Mouse (Mus musculus) hindbrain, embryonic 14.5 days (tissue): Measurements from ENCODE around the gene Srgap1. TPM values are rescaled to one million over a fixed set of nuclear protein-coding genes. Genes with fewer than 3 reads are reported as not detected.

Experiments used
- ATAC-seq: fragments of 200-750 bp; cut with Nextera tagmentation; 2 replicates; pipeline ENCODE4 v1.8.0; 2017; ENCODE audit warnings: moderate number of reproducible peaks, mild to moderate bottlenecking, moderate TSS enrichment, moderate library complexity; ENCODE audit not compliant: low FRiP score
- DNase-seq: peaks from one replicate; pipeline ENCODE4 v3.0.0-alpha.2; 2015; ENCODE audit warnings: low spot score
- H3K27ac ChIP-seq: fragments of 300-500 bp; sonication (generic); 2 replicates; pipeline ENCODE4 v1.5.1; 2014; ENCODE audit warnings: mild to moderate bottlenecking, moderate library complexity
- H3K27me3 ChIP-seq: fragments of 300-500 bp; sonication (generic); 2 replicates; pipeline ENCODE4 v1.6.1; 2014; ENCODE audit warnings: mild to moderate bottlenecking, low read length, mixed read lengths; ENCODE audit not compliant: control insufficient read depth, insufficient read depth
- H3K36me3 ChIP-seq: fragments of 300-500 bp; sonication (generic); replicated peaks from 2 replicates; pipeline ENCODE4 v1.6.1; 2014; ENCODE audit not compliant: control insufficient read depth, insufficient read depth
- H3K4me1 ChIP-seq: fragments of 300-500 bp; sonication (generic); replicated peaks from 2 replicates; pipeline ENCODE4 v1.6.1; 2014; ENCODE audit warnings: antibody characterized with exemption, low read length, mixed read lengths; ENCODE audit not compliant: control insufficient read depth, insufficient read depth
- H3K4me2 ChIP-seq: fragments of 300-500 bp; sonication (generic); replicated peaks from 2 replicates; pipeline ENCODE4 v1.6.1; 2014; ENCODE audit warnings: mild to moderate bottlenecking, moderate library complexity
- H3K4me3 ChIP-seq: fragments of 300-500 bp; sonication (generic); replicated peaks from 2 replicates; pipeline ENCODE4 v1.5.1; 2014; ENCODE audit warnings: mild to moderate bottlenecking, low read length
- H3K9ac ChIP-seq: fragments of 300-500 bp; sonication (generic); 2 replicates; pipeline ENCODE4 v1.6.1; 2014
- H3K9me3 ChIP-seq: fragments of 300-500 bp; sonication (generic); 2 replicates; pipeline ENCODE4 v1.6.1; 2016; ENCODE audit warnings: low read length; ENCODE audit not compliant: control insufficient read depth
- WGBS: fragments of 180-500 bp; shearing (Covaris S2); extraction: QIAGEN DNeasy Blood & Tissue Kit; methylation state at CpG from one replicate; pipeline ENCODE4 v1.1.7; 2014; 5-methylcytosine and 5-hydroxymethylcytosine counted together
- polyA plus RNA-seq: library from polyadenylated mRNA; unstranded; fragments of >200 nt; fragmentation: Nextera tagmentation; extraction: Ambion mirVana; gene quantifications from 2 replicates; pipeline ENCODE4 v1.2.1, GENCODE M21; 2014

Srgap1 gene
- polyA plus RNA-seq, 1 experiment from 2014 or later, result 34.6 TPM

DNA sequence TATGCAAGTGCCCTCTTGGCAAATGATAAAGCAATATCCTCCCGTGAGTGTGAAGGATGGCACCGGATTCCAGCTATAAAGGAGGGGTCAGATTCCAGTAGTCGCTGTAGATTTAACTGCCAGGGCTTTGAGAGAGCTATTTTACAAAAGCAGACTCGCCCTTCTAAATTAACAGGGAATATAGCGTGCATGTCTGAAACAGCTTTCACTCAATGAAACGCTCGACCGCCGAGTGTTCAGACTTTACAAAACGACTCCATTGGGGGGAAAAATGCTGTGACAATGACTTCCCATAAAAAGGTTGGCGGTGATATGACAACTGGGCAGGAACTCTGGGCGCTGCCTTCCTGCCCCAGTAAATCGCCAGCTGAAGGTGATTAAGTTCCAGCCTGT lies 608 bp downstream of the Srgap1 start:
- Histone ChIP-seq H3K4me1 (peaks cover 28% of the 10 kb centered on the region), H3K27me3 (no peaks in the 10 kb centered on the region), H3K36me3 (peaks cover 9% of the 10 kb centered on the region; the same call in 1 of the 2 replicates), H3K4me2 (peak overlapping the region; percentile 67), H3K27ac (peak overlapping the region; percentile 92), H3K9ac (peak overlapping the region; percentile 89), H3K4me3 (peak overlapping the region; percentile 76), H3K9me3 (no peaks in the 10 kb centered on the region)
- ATAC-seq (no peak), DNase-seq (no peak)
- WGBS, result 0% methylated on average over 13 of the region's 13 CpGs

DNA sequence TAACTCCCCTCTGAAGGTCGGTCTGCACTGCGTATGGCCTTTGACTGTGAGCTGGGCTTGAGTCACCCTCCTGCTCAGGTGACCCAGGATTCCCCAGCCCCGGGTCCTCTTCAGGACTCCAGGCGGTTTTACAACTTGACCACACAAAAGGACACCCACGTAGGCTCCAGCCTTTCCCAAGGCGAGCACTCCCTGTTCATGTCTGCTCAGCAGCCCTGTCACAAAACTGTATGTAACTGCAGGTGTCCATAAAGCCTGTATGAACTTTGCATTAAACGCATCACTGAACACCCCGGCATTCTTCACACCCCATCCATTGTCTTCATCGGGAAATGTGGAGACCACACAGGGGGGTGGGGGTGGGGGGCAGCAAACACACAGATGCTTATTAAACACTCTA lies 1.2 kb downstream of the Srgap1 start:
- H3K36me3 ChIP-seq, result peaks cover 9% of the 10 kb centered on the region; the same call in 1 of the 2 replicates
- WGBS, result 4% methylated on average over 9 of the region's 9 CpGs
- H3K9me3 ChIP-seq, result no peaks in the 10 kb centered on the region
- ATAC-seq (peak; percentile 18; the same call in 1 of the 2 replicates), DNase-seq (no peak)
- peak overlapping the region; percentile 67 for H3K4me2 ChIP-seq
- H3K4me3 ChIP-seq, result peak overlapping the region; percentile 76
- no peaks in the 10 kb centered on the region for H3K27me3 ChIP-seq
- H3K27ac ChIP-seq, result peak overlapping the region; percentile 92
- H3K9ac ChIP-seq, result peak overlapping the region; percentile 89
- H3K4me1 ChIP-seq, result peaks cover 28% of the 10 kb centered on the region

DNA sequence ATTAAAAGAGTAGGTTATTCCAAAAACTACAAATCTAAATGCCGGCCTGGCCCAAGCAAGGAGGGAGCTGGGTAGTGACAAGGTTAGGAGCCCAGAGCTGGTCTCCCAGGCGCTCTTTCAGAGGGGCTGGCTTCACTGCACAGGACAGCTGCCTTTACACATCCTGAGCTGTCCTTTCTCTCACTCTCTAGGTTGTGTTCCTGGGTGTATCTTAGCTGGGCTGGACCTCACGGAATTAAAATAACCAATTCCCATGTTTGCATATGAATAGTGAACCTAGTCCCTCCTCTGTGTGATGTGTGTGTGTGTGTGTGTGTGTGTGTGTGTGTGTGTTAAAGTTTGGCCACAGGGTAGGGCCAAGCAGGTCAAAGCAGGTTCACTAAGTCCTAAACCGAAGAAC lies 2.2 kb downstream of the Srgap1 start:
- Histone ChIP-seq H3K27me3 (no peaks in the 10 kb centered on the region), H3K9me3 (peaks cover 3% of the 10 kb centered on the region; the same call in 1 of the 2 replicates), H3K36me3 (peaks cover 9% of the 10 kb centered on the region; the same call in 1 of the 2 replicates), H3K9ac (peak overlapping the region; percentile 89), H3K4me2 (peak overlapping the region; percentile 67), H3K27ac (peak overlapping the region; percentile 92), H3K4me3 (peak overlapping the region; percentile 76), H3K4me1 (peaks cover 28% of the 10 kb centered on the region)
- ATAC-seq, result no peak
- DNase-seq, result no peak
- 44% methylated on average over 4 of the region's 4 CpGs for WGBS

DNA sequence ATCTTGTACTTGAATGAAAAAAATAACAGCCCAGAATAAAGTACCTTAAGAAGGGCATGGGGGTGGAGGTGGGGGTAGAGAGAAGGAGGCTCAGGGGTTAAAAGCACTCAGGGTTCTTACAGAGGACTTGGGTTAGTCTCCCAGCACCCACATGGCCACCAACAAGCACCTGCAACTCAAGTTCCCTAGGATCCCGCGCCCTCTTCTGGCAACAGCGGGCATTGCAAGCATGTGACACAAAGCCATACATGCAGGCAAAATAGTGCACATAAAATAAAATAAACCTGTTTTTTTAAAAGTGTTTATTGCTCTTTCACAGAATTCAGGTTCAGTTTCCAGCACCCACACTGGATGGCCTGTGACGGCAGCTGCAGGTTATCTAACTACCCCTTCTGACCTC lies 6.7 kb downstream of the Srgap1 start:
- H3K4me1 ChIP-seq, result peaks cover 21% of the 10 kb centered on the region
- no peak overlapping the region for H3K9ac ChIP-seq
- no peak for ATAC-seq
- DNase-seq, result no peak
- H3K36me3 ChIP-seq, result peaks cover 17% of the 10 kb centered on the region; the same call in 1 of the 2 replicates
- no peak overlapping the region for H3K4me3 ChIP-seq
- peaks cover 3% of the 10 kb centered on the region; the same call in 1 of the 2 replicates for H3K9me3 ChIP-seq
- no peak overlapping the region for H3K27ac ChIP-seq
- H3K4me2 ChIP-seq, result no peak overlapping the region
- no peaks in the 10 kb centered on the region for H3K27me3 ChIP-seq
- WGBS, result 41% methylated on average over 4 of the region's 4 CpGs

DNA sequence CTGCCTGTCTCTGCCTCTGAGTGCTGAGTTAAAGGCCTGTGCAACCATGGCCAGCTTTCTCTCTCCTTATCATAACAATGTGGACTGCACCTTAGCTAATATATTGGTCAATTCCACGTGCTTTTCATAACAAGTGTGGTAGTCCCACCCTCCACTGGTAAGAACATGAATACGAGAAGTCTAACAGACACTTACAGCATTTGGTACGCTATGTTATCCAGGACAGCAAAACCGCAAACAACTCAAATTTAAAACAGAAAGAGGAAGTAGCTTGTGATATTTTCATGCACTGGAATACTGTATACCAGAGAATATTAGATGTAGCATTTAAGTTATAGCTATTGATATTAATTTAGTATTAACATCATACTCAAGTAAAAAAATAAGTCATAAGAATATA lies 7.5 kb downstream of the Srgap1 start:
- no peak overlapping the region for H3K4me2 ChIP-seq
- ATAC-seq, result no peak
- no peaks in the 10 kb centered on the region for H3K27me3 ChIP-seq
- no peak for DNase-seq
- 91% methylated on average over 4 of the region's 4 CpGs for whole genome bisulfite sequencing
- H3K4me3 ChIP-seq, result no peak overlapping the region
- peaks cover 17% of the 10 kb centered on the region; the same call in 1 of the 2 replicates for H3K36me3 ChIP-seq
- H3K4me1 ChIP-seq, result peaks cover 17% of the 10 kb centered on the region
- no peak overlapping the region for H3K9ac ChIP-seq
- H3K27ac ChIP-seq, result no peak overlapping the region
- peaks cover 3% of the 10 kb centered on the region; the same call in 1 of the 2 replicates for H3K9me3 ChIP-seq

DNA sequence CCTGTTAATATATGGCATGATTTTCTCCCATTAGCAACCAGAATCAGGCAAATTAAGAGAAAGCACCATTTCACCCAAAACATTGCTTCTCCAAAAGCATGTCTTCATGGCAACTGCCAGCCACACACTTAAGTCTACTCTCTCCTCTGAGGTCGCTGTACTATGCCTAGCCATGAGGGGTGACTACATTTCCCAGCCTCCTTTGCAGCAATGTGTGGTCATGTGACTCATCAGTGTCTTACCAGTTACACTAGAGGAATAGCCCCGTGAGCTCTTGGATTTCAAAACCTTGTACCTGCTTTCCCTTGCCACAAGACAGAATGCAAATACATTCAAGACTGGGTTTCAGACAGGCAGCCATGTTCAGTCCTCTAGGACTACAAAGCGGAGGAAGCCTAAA lies 8.6 kb downstream of the Srgap1 start:
- ATAC-seq (peak; percentile 73; the same call in 1 of the 2 replicates), DNase-seq (no peak)
- H3K36me3 ChIP-seq, result peaks cover 17% of the 10 kb centered on the region; the same call in 1 of the 2 replicates
- 53% methylated on average over 3 of the region's 3 CpGs for WGBS
- H3K9me3 ChIP-seq, result peaks cover 3% of the 10 kb centered on the region; the same call in 1 of the 2 replicates
- no peak overlapping the region for H3K9ac ChIP-seq
- no peaks in the 10 kb centered on the region for H3K27me3 ChIP-seq
- H3K4me1 ChIP-seq, result peaks cover 8% of the 10 kb centered on the region; the same call in 1 of the 2 replicates
- no peak overlapping the region for H3K4me2 ChIP-seq
- no peak overlapping the region for H3K27ac ChIP-seq
- no peak overlapping the region for H3K4me3 ChIP-seq

DNA sequence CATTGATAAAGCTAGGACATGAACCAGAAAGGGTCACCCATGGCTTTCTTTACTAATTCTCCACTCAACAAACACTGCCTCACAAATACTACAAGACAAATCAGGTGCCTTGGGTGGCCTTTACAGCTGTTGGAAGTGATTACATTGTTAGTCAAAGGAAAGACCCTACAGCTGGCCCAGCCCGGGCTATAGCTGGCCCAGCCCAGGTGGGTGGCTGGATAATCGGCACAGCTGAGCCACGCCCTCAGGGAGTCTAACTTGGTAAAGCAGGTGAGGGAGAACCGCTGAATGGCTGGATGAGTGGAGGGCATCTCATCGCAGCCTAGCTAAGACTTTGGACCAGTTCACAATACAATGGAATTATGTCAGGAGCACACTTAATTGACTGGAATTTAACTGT lies 13.8 kb downstream of the Srgap1 start:
- Histone ChIP-seq H3K4me3 (no peak overlapping the region), H3K27ac (no peak overlapping the region), H3K4me2 (no peak overlapping the region), H3K9me3 (no peaks in the 10 kb centered on the region; the same call in 1 of the 2 replicates), H3K27me3 (no peaks in the 10 kb centered on the region), H3K36me3 (0 out of 2 replicates have a peak, but pooled peaks cover 8% of the 10 kb centered on the region), H3K4me1 (no peaks in the 10 kb centered on the region), H3K9ac (no peak overlapping the region)
- ATAC-seq, result no peak
- 78% methylated on average over 5 of the region's 5 CpGs for WGBS
- no peak for DNase-seq

DNA sequence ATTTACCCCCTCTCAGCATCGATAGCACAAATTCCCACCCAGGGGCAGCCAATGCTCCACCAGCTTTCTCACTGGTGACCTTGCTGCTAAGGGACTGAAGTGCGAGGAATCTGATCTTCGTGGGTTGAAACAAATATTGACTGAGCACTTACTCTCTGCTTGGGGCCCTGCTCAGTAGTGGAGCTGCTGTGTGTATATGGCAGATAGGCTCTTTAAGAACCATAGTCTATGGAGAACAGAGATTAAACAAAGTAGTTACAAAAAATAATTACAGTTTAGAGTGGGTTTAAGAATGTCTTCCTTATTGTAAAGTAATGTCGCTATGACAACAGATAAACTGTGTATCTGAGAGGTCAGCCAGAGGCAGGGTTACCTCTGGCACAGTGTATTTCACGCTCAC lies 16.7 kb downstream of the Srgap1 start:
- H3K4me1 ChIP-seq, result no peaks in the 10 kb centered on the region
- no peak overlapping the region for H3K4me3 ChIP-seq
- H3K9me3 ChIP-seq, result no peaks in the 10 kb centered on the region; the same call in 1 of the 2 replicates
- no peak overlapping the region for H3K4me2 ChIP-seq
- H3K9ac ChIP-seq, result no peak overlapping the region
- no peaks in the 10 kb centered on the region for H3K36me3 ChIP-seq
- WGBS, result 84% methylated on average over 5 of the region's 5 CpGs
- no peak for ATAC-seq
- H3K27me3 ChIP-seq, result no peaks in the 10 kb centered on the region
- DNase-seq, result no peak
- H3K27ac ChIP-seq, result no peak overlapping the region

DNA sequence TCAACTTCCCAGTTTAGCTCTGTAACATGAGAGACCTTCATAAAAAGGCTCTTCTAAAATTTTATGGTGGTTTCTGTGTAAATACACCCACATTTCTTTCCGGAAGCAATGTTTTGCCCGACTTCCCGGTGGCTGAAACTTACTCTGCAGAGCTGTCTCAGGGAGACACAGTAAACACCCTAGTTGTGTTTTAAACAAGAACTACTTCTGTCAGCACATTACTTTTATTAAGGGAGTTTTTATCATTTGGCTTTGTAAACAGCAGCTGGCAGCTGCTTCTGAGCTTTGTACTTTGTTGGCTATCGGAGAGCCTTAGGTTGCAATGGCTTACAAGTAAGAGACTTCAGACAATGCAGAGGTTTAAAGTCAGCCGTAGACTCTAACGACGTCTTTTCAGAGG lies 17.4 kb downstream of the Srgap1 start:
- no peak overlapping the region for H3K9ac ChIP-seq
- H3K9me3 ChIP-seq, result no peaks in the 10 kb centered on the region; the same call in 1 of the 2 replicates
- no peak overlapping the region for H3K4me2 ChIP-seq
- no peaks in the 10 kb centered on the region for H3K4me1 ChIP-seq
- no peaks in the 10 kb centered on the region for H3K36me3 ChIP-seq
- ATAC-seq (no peak), DNase-seq (no peak)
- WGBS, result 83% methylated on average over 7 of the region's 7 CpGs
- H3K27me3 ChIP-seq, result no peaks in the 10 kb centered on the region
- H3K27ac ChIP-seq, result no peak overlapping the region
- no peak overlapping the region for H3K4me3 ChIP-seq

DNA sequence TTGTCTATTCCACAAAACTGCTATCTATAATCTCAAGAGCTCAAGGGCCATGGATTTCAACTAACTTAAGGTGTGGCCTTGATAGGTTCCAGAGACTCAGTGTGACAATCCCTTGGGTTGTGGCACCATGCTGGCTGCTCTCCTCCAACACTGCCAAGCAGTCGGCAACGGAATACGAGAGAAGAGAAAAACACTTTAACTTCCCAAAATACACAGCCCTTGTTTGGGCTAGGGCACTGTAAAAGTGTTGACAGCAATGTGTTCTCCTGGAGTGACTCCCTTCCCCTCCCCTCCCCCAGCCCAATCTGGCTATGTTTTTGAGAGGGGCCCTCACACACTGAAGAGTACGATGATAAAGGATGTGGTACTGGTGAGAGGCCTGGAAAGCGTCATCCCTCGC lies 21.9 kb downstream of the Srgap1 start:
- H3K36me3 ChIP-seq, result peaks cover 8% of the 10 kb centered on the region; the same call in 1 of the 2 replicates
- H3K9me3 ChIP-seq, result no peaks in the 10 kb centered on the region; the same call in 1 of the 2 replicates
- no peaks in the 10 kb centered on the region for H3K4me1 ChIP-seq
- 97% methylated on average over 6 of the region's 6 CpGs for WGBS
- H3K27ac ChIP-seq, result no peak overlapping the region
- DNase-seq (no peak), ATAC-seq (no peak)
- no peak overlapping the region for H3K9ac ChIP-seq
- no peak overlapping the region for H3K4me3 ChIP-seq
- H3K4me2 ChIP-seq, result no peak overlapping the region
- no peaks in the 10 kb centered on the region for H3K27me3 ChIP-seq
